Mouse (Mus musculus): Measurements from ENCODE around the gene Olfr346.

Olfr346 gene

DNA sequence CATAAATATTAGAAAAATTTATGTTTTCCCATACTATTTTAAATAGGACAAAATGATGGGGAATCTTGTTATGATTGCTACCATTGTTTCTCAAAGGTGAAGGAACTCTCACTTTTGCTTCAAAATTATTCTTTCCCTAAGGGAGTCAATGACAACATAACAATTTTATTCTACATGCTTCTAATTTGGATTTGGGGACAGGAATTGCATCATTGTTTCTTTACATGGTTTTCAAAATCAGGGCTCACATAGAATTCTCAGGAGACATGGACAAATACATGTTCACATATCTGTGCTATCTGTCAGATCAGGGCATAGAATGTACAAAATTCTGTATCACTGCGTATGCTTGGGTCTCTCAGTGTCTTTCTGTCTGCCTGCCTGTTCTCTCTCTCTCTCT is at the start of gene Olfr346:
Gene Olfr346, plus strand, starts transcription at position 301 of the 400 bp plus-strand sequence.
- DNase-seq (ENCODE audit: low spot score), result no peak

DNA sequence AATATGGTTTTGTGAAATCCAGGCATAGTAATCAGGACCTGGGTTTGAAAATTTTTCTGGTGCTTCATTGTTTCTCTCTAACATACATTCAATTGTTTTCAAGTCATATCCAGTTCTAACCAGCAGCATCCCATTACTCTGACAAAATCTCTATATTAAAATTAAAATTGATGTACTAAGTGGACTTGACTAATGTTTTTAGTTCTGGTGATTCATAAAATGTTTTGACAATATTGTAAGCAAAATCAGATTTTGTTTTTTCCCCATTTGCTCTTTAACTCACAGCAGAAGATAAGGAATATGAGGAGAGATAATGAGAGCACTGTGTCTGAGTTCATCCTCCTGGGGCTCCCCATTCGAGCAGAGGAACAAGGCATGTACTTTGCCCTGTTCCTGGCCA is 45.8 kb upstream of the Olfr346 start, which contains the start of gene Olfr345:
Gene Olfr345, plus strand, starts transcription at position 301 of the 400 bp plus-strand sequence.
- DNase-seq (ENCODE audit: low spot score), result no peak

DNA sequence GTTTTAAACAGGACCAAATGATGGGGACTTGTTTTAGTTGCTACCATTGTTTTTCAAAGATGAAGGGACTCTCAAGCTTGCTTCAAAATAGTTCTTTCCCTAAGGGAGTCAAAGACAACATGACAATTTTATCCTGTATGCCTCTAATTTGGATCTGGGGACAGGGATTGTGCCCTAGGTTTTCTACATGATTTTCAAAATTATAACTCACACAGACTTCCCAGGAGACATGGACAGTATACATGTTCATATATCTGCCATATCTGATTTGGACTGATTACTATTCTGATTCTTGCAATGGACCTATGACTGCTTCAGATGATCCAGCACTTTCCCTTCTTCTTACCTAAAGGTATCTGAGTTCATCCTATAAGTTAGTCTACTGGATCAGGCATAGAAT is 46.0 kb downstream of the Olfr346 start, which contains the start of gene Olfr347:
Gene Olfr347, plus strand, starts transcription at position 301 of the 400 bp plus-strand sequence.
- DNase-seq (ENCODE audit: low spot score), result no peak

- DNase-seq (ENCODE audit: low spot score), result no peak
Observed at GRCm38 (mm10) chr2:36736226-36736625, 50.6 kb downstream of the Olfr346 start.

Measured in spleen, adult 12 weeks (tissue).